Mouse (Mus musculus): ENCODE results near the gene Sema4g.

The Sema4g gene

GRCm38 (mm10) chr19:45003740-45004516, 15.0 kb downstream of the Sema4g start:
- DNase-seq (ENCODE audit: low read depth, low spot score): no peak

GRCm38 (mm10) chr19:45005444-45005843, 16.5 kb downstream of the Sema4g start, which contains the start of gene Twnk:
Gene Twnk, plus strand, starts transcription at chr19:45005663.
- peak; percentile 51 for DNase-seq (ENCODE audit: low read depth, low spot score)

- DNase-seq (ENCODE audit: low read depth, low spot score): peak; percentile 98
Measured at GRCm38 (mm10) chr19:45005957-45006712, 17.2 kb downstream of the Sema4g start, which contains the start of gene Mrpl43. Gene Mrpl43, minus strand, starts transcription at chr19:45006442.

GRCm38 (mm10) chr19:45007021-45007420, 18.1 kb downstream of the Sema4g start:
- peak; percentile 35 for DNase-seq (ENCODE audit: low read depth, low spot score)

- DNase-seq (ENCODE audit: low read depth, low spot score): no peak
Measured at GRCm38 (mm10) chr19:45007425-45008191, 18.7 kb downstream of the Sema4g start.

GRCm38 (mm10) chr19:45010646-45011045, 21.7 kb downstream of the Sema4g start:
- DNase-seq (ENCODE audit: low read depth, low spot score): no peak

- DNase-seq (ENCODE audit: low read depth, low spot score): no peak
Measured at GRCm38 (mm10) chr19:45012219-45012618, 23.3 kb downstream of the Sema4g start.

GRCm38 (mm10) chr19:45012636-45013035, 23.7 kb downstream of the Sema4g start:
- DNase-seq (ENCODE audit: low read depth, low spot score): peak; percentile 79

- peak; percentile 65 for DNase-seq (ENCODE audit: low read depth, low spot score)
Measured at GRCm38 (mm10) chr19:45013581-45014225, 24.8 kb downstream of the Sema4g start.

- no peak for DNase-seq (ENCODE audit: low read depth, low spot score)
Measured at GRCm38 (mm10) chr19:45014335-45014971, 25.6 kb downstream of the Sema4g start, which contains the start of gene Lzts2. Gene Lzts2, plus strand, starts transcription at chr19:45014414.

GRCm38 (mm10) chr19:45014981-45015402, 26.1 kb downstream of the Sema4g start:
- peak; percentile 47 for DNase-seq (ENCODE audit: low read depth, low spot score)

GRCm38 (mm10) chr19:45015518-45016281, 26.8 kb downstream of the Sema4g start:
- peak; percentile 76 for DNase-seq (ENCODE audit: low read depth, low spot score)

- peak; percentile 92 for DNase-seq (ENCODE audit: low read depth, low spot score)
Measured at GRCm38 (mm10) chr19:45016341-45017215, 27.7 kb downstream of the Sema4g start.

GRCm38 (mm10) chr19:45017216-45017771, 28.4 kb downstream of the Sema4g start:
- peak; percentile 92 for DNase-seq (ENCODE audit: low read depth, low spot score)

- DNase-seq (ENCODE audit: low read depth, low spot score): peak; percentile 83
Measured at GRCm38 (mm10) chr19:45017909-45018308, 29.0 kb downstream of the Sema4g start.

- peak; percentile 44 for DNase-seq (ENCODE audit: low read depth, low spot score)
Measured at GRCm38 (mm10) chr19:45018351-45018831, 29.5 kb downstream of the Sema4g start.

- DNase-seq (ENCODE audit: low read depth, low spot score): no peak
Measured at GRCm38 (mm10) chr19:45020348-45020747, 31.4 kb downstream of the Sema4g start.

- no peak for DNase-seq (ENCODE audit: low read depth, low spot score)
Measured at GRCm38 (mm10) chr19:45021362-45021761, 32.5 kb downstream of the Sema4g start.

Measured in brain, adult 2 months (tissue).